Mouse (Mus musculus) heart, adult 18-20 months (tissue): Measurements from ENCODE around the gene Psors1c2. TPM values are rescaled to one million over a fixed set of nuclear protein-coding genes. Genes with fewer than 3 reads are reported as not detected.

Experiments used
- DNase-seq, 2 experiments: peaks; one replicate each; pipeline ENCODE4 v3.0.0; 2021 to 2022; ENCODE audit warnings: mixed read lengths in 1 of 2
- total RNA-seq, 2 experiments: library from RNA; stranded (reverse); gene quantifications; 2 replicates each; pipeline ENCODE4 v1.2.3; 2021

Gene Psors1c2
- total RNA-seq, 2 experiments from 2014 or later: not detected

DNA sequence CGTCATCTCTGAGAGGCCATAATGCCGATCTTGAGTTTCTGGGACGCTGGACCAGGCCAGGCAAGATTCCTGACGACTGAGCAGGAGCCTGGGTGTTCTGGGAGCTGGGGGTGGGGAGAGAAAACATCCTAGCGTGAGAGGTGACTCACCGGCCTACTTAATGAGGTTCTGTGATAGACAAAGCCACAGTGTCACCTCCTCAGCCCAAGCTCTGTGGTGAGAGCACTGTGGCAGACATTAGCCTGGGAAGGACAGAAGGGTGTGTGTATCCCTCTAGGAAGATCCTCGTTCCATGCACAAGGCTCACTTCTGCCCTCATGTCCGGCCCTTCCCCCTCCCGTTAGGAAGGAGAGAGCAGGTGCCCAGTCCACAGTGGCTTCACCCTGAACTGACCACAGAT is 24.4 kb downstream of the Psors1c2 start:
- no peak for DNase-seq

DNA sequence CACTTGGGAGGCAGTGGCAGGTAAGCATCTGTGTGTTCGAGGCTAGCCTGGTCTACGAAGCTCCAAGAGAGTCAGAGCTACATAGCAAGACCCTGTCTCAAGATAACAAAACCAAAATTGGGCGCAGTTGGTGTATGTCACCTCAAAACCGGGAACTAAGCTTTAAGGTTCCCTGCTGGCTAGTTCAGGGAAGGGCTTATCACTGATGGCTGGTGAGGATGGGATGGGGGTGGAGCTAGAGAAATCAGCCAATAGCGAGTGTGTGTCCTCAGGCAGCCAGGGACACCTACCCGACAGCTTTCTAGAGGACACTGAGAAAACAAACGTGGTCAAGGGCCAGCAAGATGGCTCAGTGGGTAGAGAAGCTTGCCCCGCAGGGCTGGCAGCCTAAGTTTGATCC is 25.2 kb downstream of the Psors1c2 start:
- DNase-seq: no peak

DNA sequence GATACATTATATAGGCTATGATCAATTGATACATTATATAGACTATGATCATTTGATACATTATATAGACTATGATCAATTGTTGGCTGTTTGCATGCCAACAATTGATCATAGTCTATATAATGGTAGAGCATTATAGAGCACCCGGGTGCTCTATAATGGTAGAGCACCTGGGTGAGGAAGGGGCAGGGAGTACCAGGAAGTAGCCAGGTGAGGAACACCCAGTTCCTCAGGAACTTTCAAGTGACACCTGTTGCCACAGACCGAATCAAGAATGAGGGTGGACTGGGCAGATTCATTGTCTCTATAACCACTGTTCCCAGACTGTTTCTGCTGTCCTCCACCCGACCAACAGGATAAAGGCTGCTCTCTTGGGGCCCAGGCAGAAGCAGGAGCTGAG is 34.1 kb downstream of the Psors1c2 start, which contains the start of gene 2300002M23Rik:
TSS of gene 2300002M23Rik (plus strand) at position 301 of the 400 bp plus-strand sequence.
- DNase-seq: no peak

DNA sequence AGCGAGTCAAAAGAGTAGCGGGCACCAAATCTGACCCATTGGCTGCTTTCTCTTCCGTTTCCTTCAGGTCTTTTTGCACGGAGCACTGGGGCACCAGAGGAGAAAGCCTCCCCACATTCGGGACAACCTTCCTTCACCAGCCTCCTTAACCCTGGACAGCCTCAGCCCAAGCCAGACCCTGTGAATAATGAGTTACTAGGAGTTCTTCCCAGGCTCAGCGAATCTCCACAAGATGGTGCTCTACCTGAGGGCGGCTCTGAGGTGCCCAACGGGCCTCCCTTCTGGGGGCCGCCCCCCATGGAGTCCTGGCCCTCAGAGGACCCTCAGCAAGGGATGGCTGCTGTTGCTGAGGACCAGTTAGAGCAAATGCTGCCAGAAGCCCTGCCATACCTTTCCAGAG is 34.8 kb downstream of the Psors1c2 start:
- no peak for DNase-seq

DNA sequence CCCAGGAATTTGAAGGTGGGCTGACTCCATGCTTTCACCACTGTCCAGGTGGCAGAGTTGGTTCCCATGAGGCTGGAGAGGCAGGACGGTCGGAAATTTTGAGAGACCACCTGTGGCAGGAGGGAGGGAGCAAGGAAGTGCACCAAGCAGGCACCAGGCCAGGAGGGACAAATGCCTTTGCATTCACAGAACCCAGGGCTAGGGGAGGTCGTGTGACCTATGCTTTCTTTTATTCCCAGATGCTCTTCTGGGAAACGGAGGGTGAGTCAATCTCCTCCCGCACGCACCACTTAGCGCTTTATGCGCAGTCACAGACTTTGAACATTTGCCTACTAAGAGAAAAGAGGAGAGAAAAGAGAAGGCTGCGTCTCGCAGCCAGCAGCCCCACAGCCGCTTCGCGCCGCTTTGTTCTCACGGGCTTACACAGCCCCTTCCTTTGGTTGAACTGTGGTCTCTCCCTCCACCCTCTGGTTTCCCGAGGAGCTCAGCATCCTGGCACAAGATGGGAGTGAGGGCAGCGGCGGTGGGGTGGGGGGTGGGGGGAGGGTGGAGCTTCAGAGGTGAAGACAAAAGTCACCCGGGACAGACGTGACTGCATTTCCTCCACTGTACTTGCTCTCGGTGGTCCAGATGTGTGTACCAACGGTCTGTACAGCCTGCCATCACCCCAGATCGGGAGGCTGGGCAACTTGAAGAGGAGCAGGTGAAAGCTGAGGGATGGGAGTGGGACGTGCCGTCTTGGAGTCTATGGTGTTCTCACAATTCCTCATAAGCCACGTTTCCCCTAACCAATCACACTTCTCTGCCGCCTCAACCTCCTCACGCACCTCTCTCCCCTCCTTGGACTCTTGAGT is 36.3 kb downstream of the Psors1c2 start:
- no peak for DNase-seq

DNA sequence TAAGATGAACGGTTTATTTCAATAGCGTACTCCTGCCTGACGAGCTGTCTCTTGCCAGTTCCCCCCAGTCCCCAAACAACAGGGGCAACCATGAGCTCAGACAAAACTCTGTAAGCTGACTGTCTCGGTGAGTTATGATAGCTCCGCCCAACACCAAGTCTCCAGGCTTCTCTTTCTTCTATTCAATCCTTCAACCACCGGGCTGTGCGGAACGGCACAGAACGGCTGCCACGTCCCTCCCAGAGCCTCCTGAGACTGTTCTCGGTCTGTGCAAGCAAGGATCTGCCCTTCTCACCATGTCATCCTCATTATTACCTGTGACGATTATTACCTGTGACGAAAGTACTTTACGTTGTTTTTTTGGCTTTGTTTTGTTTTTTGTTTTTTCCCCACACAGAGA is 37.8 kb downstream of the Psors1c2 start:
- DNase-seq: no peak

DNA sequence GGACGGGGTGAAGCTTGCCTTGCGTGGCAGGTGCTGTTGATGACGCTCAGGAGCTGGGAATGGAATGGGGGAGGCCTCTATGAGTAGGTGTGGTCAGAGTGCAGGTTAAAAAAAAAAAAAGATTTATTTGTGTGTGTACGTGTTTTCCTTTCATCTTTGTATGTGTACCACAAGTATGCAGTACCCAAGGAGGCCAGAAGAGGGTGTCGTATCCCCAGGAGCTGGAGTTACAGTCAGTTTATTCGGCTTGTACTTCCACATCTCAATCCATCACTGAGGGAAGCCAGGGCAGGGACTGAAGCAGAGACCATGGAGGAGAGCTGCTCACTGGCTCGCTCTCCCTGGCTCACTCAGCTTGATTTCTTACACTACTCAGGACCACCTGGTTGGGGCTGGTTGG is 38.5 kb downstream of the Psors1c2 start:
- DNase-seq: no peak

DNA sequence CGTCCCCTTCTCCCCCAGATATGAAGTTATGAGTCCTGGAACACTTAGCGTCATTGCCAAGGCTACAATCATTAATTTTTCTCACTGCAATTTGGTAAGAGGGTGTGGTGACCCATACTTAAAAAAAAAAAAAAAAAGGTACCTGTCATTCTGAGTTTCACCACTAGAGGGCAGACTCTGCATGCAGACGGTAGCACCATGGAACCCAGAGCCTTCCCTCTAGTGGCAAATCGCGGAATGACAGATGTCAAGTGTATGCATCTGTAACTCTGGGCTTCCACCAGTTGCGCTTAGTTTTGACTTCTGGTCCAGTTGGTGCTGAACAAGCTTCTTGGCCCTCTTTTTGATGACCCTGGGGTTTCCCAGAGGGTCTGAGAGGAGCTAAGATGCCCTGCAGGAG is 45.2 kb downstream of the Psors1c2 start:
- DNase-seq: peak; percentile 71 to 90

DNA sequence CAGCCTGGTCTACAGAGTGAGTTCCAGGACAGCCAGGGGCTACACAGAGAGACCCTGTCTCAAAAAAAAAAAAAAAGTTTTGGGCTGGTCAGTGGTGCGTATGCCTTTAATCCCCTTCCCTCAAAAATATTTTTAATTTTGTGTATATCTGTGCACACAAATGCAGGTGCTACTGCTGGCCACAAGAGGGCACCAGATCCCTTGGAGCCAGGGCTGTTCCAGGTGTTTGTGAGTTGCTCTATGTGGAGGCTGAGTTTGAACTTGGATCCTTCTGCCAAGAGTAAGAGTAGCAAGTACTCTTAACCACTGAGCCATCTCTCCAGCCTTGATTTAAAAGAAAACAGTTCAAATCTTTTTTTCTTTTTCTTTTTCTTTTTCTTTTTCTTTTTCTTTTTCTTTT is 49.9 kb downstream of the Psors1c2 start:
- no peak for DNase-seq

Other genes with a start within 250 kb of the Psors1c2 start
- 1 to 10 TPM; 2.6 to 3.9 TPM for gene H2-Q1, start 212.8 kb upstream of the Psors1c2 start, total RNA-seq
- 1 to 10 TPM; 1.7 TPM for gene H2-Q2, start 191.0 kb upstream of the Psors1c2 start, total RNA-seq
- 10 to 100 TPM; 18.7 to 54.0 TPM for gene H2-Q4, start 153.6 kb upstream of the Psors1c2 start, total RNA-seq
- 10 to 100 TPM in 1 of 2 experiments, 1 to 10 TPM in 1; 6.8 to 30.2 TPM for gene H2-Q6, start 108.4 kb upstream of the Psors1c2 start, total RNA-seq
- gene H2-Q7, start 94.0 kb upstream of the Psors1c2 start, total RNA-seq: 10 to 100 TPM in 1 of 2 experiments, 1 to 10 TPM in 1; 7.4 to 21.5 TPM
- 1 to 10 TPM in 1 of 2 experiments, under 1 TPM in 1; 0.62 to 2.2 TPM for gene H2-Q10, start 63.1 kb upstream of the Psors1c2 start, total RNA-seq
- gene Pou5f1, start 27.2 kb upstream of the Psors1c2 start, total RNA-seq: not detected
- 1 to 10 TPM; 1.5 to 2.1 TPM for gene Tcf19, start 16.4 kb upstream of the Psors1c2 start, total RNA-seq
- 1 to 10 TPM; 1.9 to 4.0 TPM for gene Cchcr1, start 16.1 kb upstream of the Psors1c2 start, total RNA-seq
- gene Cdsn, start 18.9 kb downstream of the Psors1c2 start, total RNA-seq: under 1 TPM; 0.27 to 0.28 TPM
- not detected for gene 2300002M23Rik, start 34.2 kb downstream of the Psors1c2 start, total RNA-seq
- not detected for gene Sfta2, start 68.3 kb downstream of the Psors1c2 start, total RNA-seq
- not detected for gene Gm9573, start 93.4 kb downstream of the Psors1c2 start, total RNA-seq
- gene Mucl3, start 110.5 kb downstream of the Psors1c2 start, total RNA-seq: not detected
- 10 to 100 TPM; 27.6 to 28.9 TPM for gene Vars2, start 134.4 kb downstream of the Psors1c2 start, total RNA-seq
- gene Gtf2h4, start 140.5 kb downstream of the Psors1c2 start, total RNA-seq: 10 to 100 TPM; 21.3 to 23.5 TPM
- gene Ddr1, start 171.4 kb downstream of the Psors1c2 start, total RNA-seq: 10 to 100 TPM; 21.7 to 24.0 TPM